21 mouse cellular contexts compared by ENCODE assay signal in genomic region chr7:64371940-64372878, GRCm38 (mm10). TPM values are rescaled to one million over a fixed set of nuclear protein-coding genes. Genes with fewer than 3 reads are reported as not detected.
DNase-seq lines count a peak whose midpoint lies in the region; ATAC-seq and TF ChIP-seq lines count a peak whose summit lies in the region.
"Had no signal": no experiment of that assay in that cellular context is flagged by ENCODE, and none has a peak within 500 bp of the region (broad histone marks: within the 10 kb centered on the region; RNA-seq: fewer than 3 reads in every experiment).

No protein-coding gene starts in this region.

- no peak for ATAC-seq in liver, embryonic 12.5 days
- ATAC-seq in limb, embryonic 15.5 days (ENCODE audit: insufficient number of reproducible peaks, low FRiP score, low TSS enrichment, low read depth) = no peak
- no peak for ATAC-seq in forebrain, embryonic 14.5 days
- ATAC-seq: activated CD4-positive, CD25-positive, alpha-beta regulatory T cell, adult 4 months; forebrain, embryonic 16.5 days had no signal

- no peaks in the 10 kb centered on the region for H3K27me3 ChIP-seq in liver, embryonic 12.5 days (replicated peaks)
- H3K27me3 ChIP-seq in testis, adult 2 months (ENCODE audit: control insufficient read depth, insufficient read depth, low read length) = no peaks in the 10 kb centered on the region
- H3K27me3 ChIP-seq in limb, embryonic 15.5 days = no peaks in the 10 kb centered on the region
- no peaks in the 10 kb centered on the region for H3K27me3 ChIP-seq in forebrain, embryonic 14.5 days (replicated peaks; ENCODE audit: control insufficient read depth, insufficient read depth, low read length)
- H3K27me3 ChIP-seq: hindbrain, embryonic 15.5 days; intestine, embryonic 15.5 days; kidney, embryonic 15.5 days had no signal

- DNase-seq in liver = no peak
- DNase-seq in testis, postnatal 10 days (ENCODE audit: low spot score) = no peak
- no peak for DNase-seq in urinary bladder, adult 18-20 months (ENCODE audit: low spot score in 2 of 2)
- no peak for DNase-seq in forebrain, embryonic 14.5 days (ENCODE audit: low spot score)
- DNase-seq: adrenal gland, postnatal 10 days; gastrocnemius, postnatal 14 days; heart, adult 18-20 months; heart, postnatal 36 days; kidney, postnatal 36 days; lung, adult 2 months; thymus, adult 18-20 months; thymus, postnatal 36 days had no signal

- H3K9me3 ChIP-seq in liver, embryonic 12.5 days (replicated peaks) = no peaks in the 10 kb centered on the region
- H3K9me3 ChIP-seq in limb, embryonic 15.5 days = no peaks in the 10 kb centered on the region
- no peaks in the 10 kb centered on the region for H3K9me3 ChIP-seq in forebrain, embryonic 14.5 days (replicated peaks; ENCODE audit: control insufficient read depth, low read length)
- H3K9me3 ChIP-seq: hindbrain, embryonic 15.5 days; intestine, embryonic 15.5 days; kidney, embryonic 15.5 days had no signal

- H3K27ac ChIP-seq in liver, embryonic 12.5 days = no peak overlapping the region
- H3K27ac ChIP-seq in testis, adult 2 months (ENCODE audit: control insufficient read depth, insufficient read depth, low read depth, low read length) = no peak overlapping the region
- no peak overlapping the region for H3K27ac ChIP-seq in limb, embryonic 15.5 days
- H3K27ac ChIP-seq in forebrain, embryonic 14.5 days (ENCODE audit: low read depth, low read length) = no peak overlapping the region
- H3K27ac ChIP-seq: intestine, embryonic 15.5 days; kidney, embryonic 15.5 days; macrophage had no signal

- H3K9ac ChIP-seq in liver, embryonic 12.5 days = no peak overlapping the region
- no peak overlapping the region for H3K9ac ChIP-seq in limb, embryonic 15.5 days
- no peak overlapping the region for H3K9ac ChIP-seq in forebrain, embryonic 14.5 days (ENCODE audit: low read length)

- no peak for TF ChIP-seq POLR2A in testis, adult 2 months (IDR thresholded peaks at IDR 0.05; ENCODE audit: control insufficient read depth, low read depth, low read length)

- no peak for TF ChIP-seq CTCF in testis, adult 2 months (IDR thresholded peaks at IDR 0.05; ENCODE audit: control insufficient read depth, insufficient read depth, insufficient replicate concordance, low read depth, low read length)

- H3K4me2 ChIP-seq in liver, embryonic 12.5 days = peak overlapping the region; percentile 78; the same call in 1 of the 2 replicates
- no peak overlapping the region for H3K4me2 ChIP-seq in limb, embryonic 15.5 days
- no peak overlapping the region for H3K4me2 ChIP-seq in forebrain, embryonic 14.5 days (ENCODE audit: low read length)

- no peak overlapping the region for H3K4me3 ChIP-seq in liver, embryonic 12.5 days
- 0 out of 2 replicates have a peak overlapping the region, but pooled peaks have one; percentile 16 for H3K4me3 ChIP-seq in testis, adult 2 months (ENCODE audit: control insufficient read depth, low read depth, low read length)
- H3K4me3 ChIP-seq in limb, embryonic 15.5 days = peak overlapping the region; percentile 71; the same call in 1 of the 2 replicates
- no peak overlapping the region for H3K4me3 ChIP-seq in forebrain, embryonic 14.5 days (ENCODE audit: low read depth, low read length)

- peaks cover 34% of the 10 kb centered on the region for H3K36me3 ChIP-seq in liver, embryonic 12.5 days
- H3K36me3 ChIP-seq in testis, adult 2 months (ENCODE audit: control insufficient read depth, insufficient read depth, low read length) = no peaks in the 10 kb centered on the region
- H3K36me3 ChIP-seq in limb, embryonic 15.5 days = peaks cover 33% of the 10 kb centered on the region
- peaks cover 21% of the 10 kb centered on the region for H3K36me3 ChIP-seq in forebrain, embryonic 14.5 days (ENCODE audit: control insufficient read depth, insufficient read depth, low read length)

- WGBS in liver, embryonic 12.5 days (ENCODE audit: insufficient replicate concordance) = 81% methylated on average over 23 of the region's 23 CpGs
- 85% methylated on average over 23 of the region's 23 CpGs for WGBS in limb, embryonic 15.5 days
- 88% methylated on average over 23 of the region's 23 CpGs for WGBS in forebrain, embryonic 14.5 days

- peaks cover 6% of the 10 kb centered on the region for H3K4me1 ChIP-seq in liver, embryonic 12.5 days
- peaks cover 2% of the 10 kb centered on the region for H3K4me1 ChIP-seq in testis, adult 2 months (ENCODE audit: control insufficient read depth, insufficient read depth, low read length)
- peaks cover 11% of the 10 kb centered on the region for H3K4me1 ChIP-seq in limb, embryonic 15.5 days
- H3K4me1 ChIP-seq in forebrain, embryonic 14.5 days (ENCODE audit: control insufficient read depth, insufficient read depth, low read length) = peaks cover 4% of the 10 kb centered on the region

RNA-seq across cellular contexts. Expression of gene Fan1, which starts 1.7 kb away (rescaled TPM):
- polyA plus RNA-seq in liver, embryonic 12.5 days (2016; fragmentation: Nextera tagmentation; extraction: Ambion mirVana) = 3.1 TPM in 2 replicates
- 1.4 and 1.6 TPM in 2 replicates for polyA plus RNA-seq in testis, adult 2 months (2012; rRNA removed)
- 6.3 and 8.0 TPM in 2 replicates for polyA plus RNA-seq in limb, embryonic 15.5 days (2015; fragmentation: Nextera tagmentation; extraction: Ambion mirVana)
- polyA plus RNA-seq in forebrain, embryonic 14.5 days (2014; fragmentation: Nextera tagmentation; extraction: Ambion mirVana) = 3.5 and 4.6 TPM in 2 replicates

RNA-seq across cellular contexts. Expression of gene Mphosph10, which starts 19.9 kb away (rescaled TPM):
- 48.4 and 50.0 TPM in 2 replicates for polyA plus RNA-seq in liver, embryonic 12.5 days (2016; fragmentation: Nextera tagmentation; extraction: Ambion mirVana)
- 2.0 and 2.5 TPM in 2 replicates for polyA plus RNA-seq in testis, adult 2 months (2012; rRNA removed)
- polyA plus RNA-seq in limb, embryonic 15.5 days (2015; fragmentation: Nextera tagmentation; extraction: Ambion mirVana) = 40.6 and 43.2 TPM in 2 replicates
- 25.9 and 28.0 TPM in 2 replicates for polyA plus RNA-seq in forebrain, embryonic 14.5 days (2014; fragmentation: Nextera tagmentation; extraction: Ambion mirVana)

RNA-seq across cellular contexts. Expression of gene Mcee, which starts 20.2 kb away (rescaled TPM):
- polyA plus RNA-seq in liver, embryonic 12.5 days (2016; fragmentation: Nextera tagmentation; extraction: Ambion mirVana) = 37.1 and 43.1 TPM in 2 replicates
- polyA plus RNA-seq in testis, adult 2 months (2012; rRNA removed) = 4.9 and 5.9 TPM in 2 replicates
- polyA plus RNA-seq in limb, embryonic 15.5 days (2015; fragmentation: Nextera tagmentation; extraction: Ambion mirVana) = 64.9 and 65.5 TPM in 2 replicates
- polyA plus RNA-seq in forebrain, embryonic 14.5 days (2014; fragmentation: Nextera tagmentation; extraction: Ambion mirVana) = 40.3 and 42.2 TPM in 2 replicates

Comparison
In these comparisons a context has a peak if more than half of its experiments do, and no peak if none do; other contexts are left out.
1. H3K4me3 ChIP-seq: peak in testis, adult 2 months (single experiment) and limb, embryonic 15.5 days (single experiment); none in liver, embryonic 12.5 days (single experiment) and forebrain, embryonic 14.5 days (single experiment).